Mouse (Mus musculus): Measurements from ENCODE around the gene Hoxc9.

DNA sequence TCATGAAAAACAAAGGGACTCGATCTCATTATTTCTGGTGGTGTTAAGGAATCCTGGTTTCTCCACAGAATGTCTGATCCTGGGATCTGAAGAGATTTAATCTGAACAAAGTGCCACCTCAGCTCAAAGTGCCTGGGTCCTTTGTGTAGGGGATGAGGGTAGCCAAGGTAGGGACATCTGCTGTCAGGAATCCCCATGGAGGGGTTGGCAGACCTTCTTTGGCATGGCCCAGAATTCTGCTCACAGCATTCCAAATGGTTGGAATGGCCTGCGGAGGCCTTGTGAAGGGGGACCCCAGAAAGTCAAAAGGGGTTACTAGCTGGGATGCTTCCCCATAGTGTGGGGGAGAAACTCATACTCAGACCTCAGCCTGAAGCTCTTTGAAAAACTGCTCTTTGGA lies 27.4 kb upstream of the Hoxc9 start:
- TF ChIP-seq MAFK (IDR thresholded peaks at IDR 0.05; ENCODE audit: insufficient read depth, low read depth, low read length) (no peak), CHD2 (IDR thresholded peaks at IDR 0.05; ENCODE audit: low read depth, low read length) (no peak), ZNF384 (IDR thresholded peaks at IDR 0.05; ENCODE audit: low read depth, low read length) (no peak), HCFC1 (IDR thresholded peaks at IDR 0.05; ENCODE audit: borderline replicate concordance, insufficient read depth, low read length) (no peak), ZC3H11A (IDR thresholded peaks at IDR 0.05; ENCODE audit: borderline replicate concordance, low read depth, low read length) (no peak)

Data from ES-E14 (cell line).